ENCODE assay signal across 11 mouse cellular contexts in the genomic region with DNA sequence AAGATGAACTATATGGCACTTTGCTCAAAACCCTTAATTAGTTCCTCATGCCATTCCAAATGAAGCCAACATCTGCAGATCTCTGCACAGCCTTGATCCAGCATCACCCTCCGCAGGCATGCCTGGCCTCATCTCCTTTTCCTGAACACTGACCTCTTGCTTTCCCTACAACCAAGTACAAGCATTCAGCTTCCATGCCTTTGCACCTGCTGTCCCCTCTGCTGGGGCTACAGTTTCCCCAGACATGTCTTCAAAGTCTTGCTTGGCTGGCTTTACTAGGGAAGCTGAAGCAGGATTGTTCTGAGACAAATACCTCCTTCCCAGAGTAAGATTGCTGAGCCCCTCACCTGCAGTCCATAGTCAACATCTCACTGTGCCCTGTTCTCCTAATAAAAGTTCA. TPM values are rescaled to one million over a fixed set of nuclear protein-coding genes. Genes with fewer than 3 reads are reported as not detected.
DNase-seq lines count a peak whose midpoint lies in the region; ATAC-seq and TF ChIP-seq lines count a peak whose summit lies in the region.
"Had no signal": no experiment of that assay in that cellular context is flagged by ENCODE, and none has a peak within 500 bp of the region (broad histone marks: within the 10 kb centered on the region; RNA-seq: fewer than 3 reads in every experiment).

No protein-coding gene starts in this region.

- no peak overlapping the region for H3K9ac ChIP-seq in heart, embryonic 13.5 days
- H3K9ac ChIP-seq in liver, embryonic 12.5 days: no peak overlapping the region
- no peak overlapping the region for H3K9ac ChIP-seq in CH12.LX (ENCODE audit: insufficient read depth, low read depth)
- peak overlapping the region; percentile 82; the same call in 1 of the 2 replicates for H3K9ac ChIP-seq in embryonic facial prominence, embryonic 14.5 days (ENCODE audit: low read depth, low read length)

- TF ChIP-seq RAD21 in CH12.LX (IDR thresholded peaks at IDR 0.05; ENCODE audit: low read depth, low read length): no peak

- H3K4me1 ChIP-seq in heart, embryonic 13.5 days: peaks cover 63% of the 10 kb centered on the region
- peaks cover 47% of the 10 kb centered on the region for H3K4me1 ChIP-seq in liver, embryonic 12.5 days
- peaks cover 28 to 65% of the 10 kb centered on the region in 2 experiments for H3K4me1 ChIP-seq in CH12.LX (ENCODE audit: control insufficient read depth in 1 of 2, insufficient read depth in 2 of 2)
- peaks cover 26% of the 10 kb centered on the region for H3K4me1 ChIP-seq in embryonic facial prominence, embryonic 14.5 days (ENCODE audit: control insufficient read depth, insufficient read depth, low read length)

- H3K27me3 ChIP-seq in heart, embryonic 13.5 days (replicated peaks): no peaks in the 10 kb centered on the region
- H3K27me3 ChIP-seq in liver, embryonic 12.5 days (replicated peaks): peaks cover 16% of the 10 kb centered on the region; the same call in 1 of the 2 replicates
- H3K27me3 ChIP-seq in CH12.LX (replicated peaks): peaks cover 2% of the 10 kb centered on the region
- H3K27me3 ChIP-seq in embryonic facial prominence, embryonic 14.5 days (replicated peaks; ENCODE audit: control insufficient read depth, insufficient read depth, low read length): no peaks in the 10 kb centered on the region

- H3K79me2 ChIP-seq in CH12.LX (replicated peaks; ENCODE audit: control insufficient read depth, extremely low read depth, insufficient read depth, poor library complexity, severe bottlenecking): peaks cover 20% of the 10 kb centered on the region

- no peak for ATAC-seq in heart, embryonic 13.5 days (ENCODE audit: extremely low read depth, insufficient number of reproducible peaks, low FRiP score, low TSS enrichment)
- no peak for ATAC-seq in liver, embryonic 12.5 days
- ATAC-seq in embryonic facial prominence, embryonic 14.5 days (ENCODE audit: low read depth): no peak

- H3K4me2 ChIP-seq in heart, embryonic 13.5 days: peak overlapping the region; percentile 95
- H3K4me2 ChIP-seq in liver, embryonic 12.5 days: peak overlapping the region; percentile 98; the same call in 1 of the 2 replicates
- H3K4me2 ChIP-seq in CH12.LX (ENCODE audit: insufficient read depth, low read depth, poor library complexity, severe bottlenecking): peak overlapping the region; percentile 73; the same call in 1 of the 2 replicates
- H3K4me2 ChIP-seq in embryonic facial prominence, embryonic 14.5 days (ENCODE audit: low read depth, low read length): peak overlapping the region; percentile 90

- dilution Hi-C loops in CH12.LX (cut with MboI; ENCODE audit: extremely low pct_ligation_motif_present, extremely low pct_unique_long_range_greater_than_20kb, low sequenced_read_pairs): no loop called here

- no peak for TF ChIP-seq CTCF in CH12.LX (conservative IDR thresholded peaks at IDR 0.05 in 1 of 2, IDR thresholded peaks at IDR 0.05 in 1 of 2; ENCODE audit: low read depth in 2 of 2, low read length in 2 of 2)

- no peak overlapping the region for H3K27ac ChIP-seq in heart, embryonic 13.5 days (replicated peaks)
- H3K27ac ChIP-seq in liver, embryonic 12.5 days: no peak overlapping the region
- H3K27ac ChIP-seq in CH12.LX (ENCODE audit: insufficient read depth, low read depth): no peak overlapping the region
- no peak overlapping the region; the same call in 1 of the 2 replicates for H3K27ac ChIP-seq in embryonic facial prominence, embryonic 14.5 days (replicated peaks; ENCODE audit: low read depth, low read length)

- WGBS in heart, embryonic 13.5 days: 78% methylated on average over 1 of the region's 1 CpGs
- 34% methylated on average over 1 of the region's 1 CpGs for WGBS in liver, embryonic 12.5 days (ENCODE audit: insufficient replicate concordance)
- 38% methylated on average over 1 of the region's 1 CpGs for WGBS in embryonic facial prominence, embryonic 14.5 days

- no peaks in the 10 kb centered on the region for H3K36me3 ChIP-seq in heart, embryonic 13.5 days
- H3K36me3 ChIP-seq in liver, embryonic 12.5 days: no peaks in the 10 kb centered on the region
- peaks cover 0 to 10% of the 10 kb centered on the region in 2 experiments for H3K36me3 ChIP-seq in CH12.LX (replicated peaks in 1 of 2; ENCODE audit: control insufficient read depth in 1 of 2, insufficient read depth in 1 of 2, low read length in 1 of 2)
- H3K36me3 ChIP-seq in embryonic facial prominence, embryonic 14.5 days (ENCODE audit: control insufficient read depth, insufficient read depth, low read length): no peaks in the 10 kb centered on the region

- no peak for TF ChIP-seq POLR2A in CH12.LX (IDR thresholded peaks at IDR 0.05; ENCODE audit: low read depth, low read length)

- no peaks in the 10 kb centered on the region for H3K9me3 ChIP-seq in heart, embryonic 13.5 days
- no peaks in the 10 kb centered on the region for H3K9me3 ChIP-seq in liver, embryonic 12.5 days (replicated peaks)
- no peaks in the 10 kb centered on the region for H3K9me3 ChIP-seq in CH12.LX (replicated peaks; ENCODE audit: low read length)
- no peaks in the 10 kb centered on the region for H3K9me3 ChIP-seq in embryonic facial prominence, embryonic 14.5 days (ENCODE audit: control insufficient read depth, low read length)

- no peak for TF ChIP-seq EP300 in CH12.LX (IDR thresholded peaks at IDR 0.05; ENCODE audit: low read length)

- DNase-seq in heart, postnatal 4 days: no peak
- DNase-seq in liver (no peak), CH12.LX (ENCODE audit: extremely low read depth) (no peak)
- DNase-seq in embryonic facial prominence, embryonic 14.5 days (ENCODE audit: low spot score): no peak
- no peak for DNase-seq in cerebellum, adult 11-12 months
- no peak for DNase-seq in cerebellum, adult 8-10 months
- DNase-seq: adrenal gland, postnatal 25 days; kidney, postnatal 4 days; lung, adult 18-20 months had no signal

- no peak overlapping the region for H3K4me3 ChIP-seq in heart, embryonic 13.5 days
- H3K4me3 ChIP-seq in liver, embryonic 12.5 days: no peak overlapping the region
- no peak overlapping the region for H3K4me3 ChIP-seq in CH12.LX (replicated peaks in 1 of 3; ENCODE audit: low read depth in 2 of 3, low read length in 2 of 3, poor library complexity in 1 of 3)
- H3K4me3 ChIP-seq in embryonic facial prominence, embryonic 14.5 days (ENCODE audit: low read depth, low read length): peak overlapping the region; percentile 88; the same call in 1 of the 2 replicates

- in situ Hi-C loops in CH12.LX (cut with MboI; ENCODE audit: low pct_ligation_motif_present, low pct_unique_long_range_greater_than_20kb, low sequenced_read_pairs): no loop called here

TF ChIP-seq in CH12.LX, 34 proteins besides CTCF, POLR2A, EP300 and RAD21:
- TF ChIP-seq MAX (IDR thresholded peaks at IDR 0.05; ENCODE audit: low read length) (no peak), ZC3H11A (IDR thresholded peaks at IDR 0.05; ENCODE audit: low read depth, low read length) (no peak), ZNF384 (IDR thresholded peaks at IDR 0.05; ENCODE audit: low read depth, low read length) (no peak), BHLHE40 (IDR thresholded peaks at IDR 0.05; ENCODE audit: low read depth, low read length) (no peak), CHD1 (IDR thresholded peaks at IDR 0.05; ENCODE audit: low read depth, low read length) (no peak), RCOR1 (conservative IDR thresholded peaks at IDR 0.05; ENCODE audit: low read depth, low read length) (no peak), IRF4 (IDR thresholded peaks at IDR 0.05; ENCODE audit: low read depth, low read length) (no peak), ETS1 (conservative IDR thresholded peaks at IDR 0.05; ENCODE audit: low read depth, low read length) (no peak), GABPA (IDR thresholded peaks at IDR 0.05; ENCODE audit: insufficient replicate concordance, low read depth, low read length) (no peak), USF2 (conservative IDR thresholded peaks at IDR 0.05; ENCODE audit: low read depth, low read length) (no peak), UBTF (IDR thresholded peaks at IDR 0.05; ENCODE audit: low read depth, low read length) (no peak), USF1 (IDR thresholded peaks at IDR 0.05; ENCODE audit: low read depth, low read length) (no peak), KAT2A (IDR thresholded peaks at IDR 0.05; ENCODE audit: insufficient replicate concordance, low read length) (no peak), TCF12 (IDR thresholded peaks at IDR 0.05; ENCODE audit: low read depth, low read length) (no peak), JUND (conservative IDR thresholded peaks at IDR 0.05; ENCODE audit: low read depth, low read length) (no peak), TBP (conservative IDR thresholded peaks at IDR 0.05; ENCODE audit: low read depth, low read length) (no peak), SMC3 (IDR thresholded peaks at IDR 0.05; ENCODE audit: low read depth, low read length) (no peak)

RNA-seq across cellular contexts. Expression of a gene that starts 0.9 kb away (rescaled TPM):
- polyA plus RNA-seq in heart, embryonic 13.5 days (2015; fragmentation: Nextera tagmentation; extraction: Ambion mirVana): 65.8 and 72.7 TPM in 2 replicates
- total RNA-seq in heart, postnatal 4 days (2021): 10 to 100 TPM; 68.1 to 73.4 TPM
- polyA plus RNA-seq in liver, embryonic 12.5 days (2016; fragmentation: Nextera tagmentation; extraction: Ambion mirVana): 16.4 and 19.0 TPM in 2 replicates
- total RNA-seq in CH12.LX (2012; rRNA removed) (18.9 and 21.1 TPM in 2 replicates), CH12.LX (2014; rRNA removed) (7.1 and 7.2 TPM in 2 replicates)
- 38.0 and 42.7 TPM in 2 replicates for polyA plus RNA-seq in CH12.LX (2012; ENCODE audit: insufficient read length, low read depth)
- polyA plus RNA-seq in embryonic facial prominence, embryonic 14.5 days (2014; fragmentation: Nextera tagmentation; extraction: Ambion mirVana): 73.0 and 77.6 TPM in 2 replicates

RNA-seq across cellular contexts. Expression of a gene that starts 51.1 kb away (rescaled TPM):
- polyA plus RNA-seq in heart, embryonic 13.5 days (2015; fragmentation: Nextera tagmentation; extraction: Ambion mirVana): 64.8 and 76.2 TPM in 2 replicates
- 100 to 1,000 TPM in 1 of 2 experiments, 10 to 100 TPM in 1; 99.6 to 108 TPM for total RNA-seq in heart, postnatal 4 days (2021)
- polyA plus RNA-seq in liver, embryonic 12.5 days (2016; fragmentation: Nextera tagmentation; extraction: Ambion mirVana): 24.1 and 24.7 TPM in 2 replicates
- total RNA-seq in CH12.LX (2012; rRNA removed) (33.3 and 46.7 TPM in 2 replicates), CH12.LX (2014; rRNA removed) (10.4 and 12.2 TPM in 2 replicates)
- 16.8 and 18.5 TPM in 2 replicates for polyA plus RNA-seq in CH12.LX (2012; ENCODE audit: insufficient read length, low read depth)
- 75.3 and 76.3 TPM in 2 replicates for polyA plus RNA-seq in embryonic facial prominence, embryonic 14.5 days (2014; fragmentation: Nextera tagmentation; extraction: Ambion mirVana)

RNA-seq across cellular contexts. Expression of a gene that starts 57.9 kb away (rescaled TPM):
- polyA plus RNA-seq in heart, embryonic 13.5 days (2015; fragmentation: Nextera tagmentation; extraction: Ambion mirVana): 1.7 and 2.0 TPM in 2 replicates
- total RNA-seq in heart, postnatal 4 days (2021): 10 to 100 TPM in 1 of 2 experiments, 1 to 10 TPM in 1; 9.8 to 10.2 TPM
- polyA plus RNA-seq in liver, embryonic 12.5 days (2016; fragmentation: Nextera tagmentation; extraction: Ambion mirVana): 1.1 and 2.8 TPM in 2 replicates
- total RNA-seq in CH12.LX (2012; rRNA removed): 9.3 and 15.4 TPM in 2 replicates
- total RNA-seq in CH12.LX (2014; rRNA removed): 7.6 and 9.2 TPM in 2 replicates
- polyA plus RNA-seq in CH12.LX (2012; ENCODE audit: insufficient read length, low read depth): 9.7 and 10.5 TPM in 2 replicates
- 2.6 and 2.8 TPM in 2 replicates for polyA plus RNA-seq in embryonic facial prominence, embryonic 14.5 days (2014; fragmentation: Nextera tagmentation; extraction: Ambion mirVana)
